Mouse (Mus musculus) A20 (cell line): Measurements from ENCODE around the gene Six6.

Source experiments
- DNase-seq: peaks from one replicate; pipeline ENCODE4 v3.0.0-alpha.2; 2011; ENCODE audit warnings: low read depth, low spot score

Gene Six6

GRCm38 (mm10) chr12:72939616-72940015, at the start of gene Six6:
Gene Six6, plus strand, starts transcription at chr12:72939892.
- no peak for DNase-seq

GRCm38 (mm10) chr12:72917159-72917993, 22.3 kb upstream of the Six6 start:
- no peak for DNase-seq

- DNase-seq: no peak
Measured at GRCm38 (mm10) chr12:72936751-72937150, 2.9 kb upstream of the Six6 start.

DNA sequence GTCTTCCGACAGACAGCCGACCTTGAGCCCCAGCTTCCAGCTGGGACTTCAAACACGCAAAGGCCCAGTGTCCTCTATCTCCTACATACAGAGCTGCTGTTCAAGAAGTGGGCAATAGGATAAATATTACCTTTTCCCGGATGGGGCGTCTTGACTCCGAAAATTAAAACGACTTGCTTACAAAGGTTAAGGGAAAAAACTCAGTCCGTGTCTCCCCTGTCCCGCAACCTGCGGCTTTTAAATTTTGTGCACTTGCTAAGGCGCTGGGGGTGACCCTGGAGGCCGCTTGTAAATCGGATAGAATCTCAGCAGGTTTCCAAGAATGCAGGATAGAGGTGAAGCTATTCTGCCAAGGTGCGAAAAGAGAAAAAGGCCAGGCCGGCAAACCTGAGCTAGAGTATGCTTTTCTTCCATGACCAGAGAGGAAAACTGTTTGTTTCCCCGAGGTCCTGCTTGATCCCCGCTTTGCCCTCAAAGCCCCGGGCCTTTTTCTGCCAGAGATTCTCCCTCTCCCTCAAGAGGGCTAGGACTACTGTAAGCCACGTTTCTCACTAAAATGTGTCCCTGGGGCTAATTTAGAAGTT, 2.1 kb upstream of the Six6 start:
- no peak for DNase-seq

GRCm38 (mm10) chr12:72938176-72938575, 1.5 kb upstream of the Six6 start:
- no peak for DNase-seq

GRCm38 (mm10) chr12:72938600-72939490, 847 bp upstream of the Six6 start:
- no peak for DNase-seq

- DNase-seq: no peak
Measured at GRCm38 (mm10) chr12:72940071-72940821, 554 bp downstream of the Six6 start, which contains the start of gene 4930447C04Rik. Gene 4930447C04Rik, minus strand, starts transcription at chr12:72940774.

GRCm38 (mm10) chr12:72940822-72941397, 1.2 kb downstream of the Six6 start:
- no peak for DNase-seq

DNA sequence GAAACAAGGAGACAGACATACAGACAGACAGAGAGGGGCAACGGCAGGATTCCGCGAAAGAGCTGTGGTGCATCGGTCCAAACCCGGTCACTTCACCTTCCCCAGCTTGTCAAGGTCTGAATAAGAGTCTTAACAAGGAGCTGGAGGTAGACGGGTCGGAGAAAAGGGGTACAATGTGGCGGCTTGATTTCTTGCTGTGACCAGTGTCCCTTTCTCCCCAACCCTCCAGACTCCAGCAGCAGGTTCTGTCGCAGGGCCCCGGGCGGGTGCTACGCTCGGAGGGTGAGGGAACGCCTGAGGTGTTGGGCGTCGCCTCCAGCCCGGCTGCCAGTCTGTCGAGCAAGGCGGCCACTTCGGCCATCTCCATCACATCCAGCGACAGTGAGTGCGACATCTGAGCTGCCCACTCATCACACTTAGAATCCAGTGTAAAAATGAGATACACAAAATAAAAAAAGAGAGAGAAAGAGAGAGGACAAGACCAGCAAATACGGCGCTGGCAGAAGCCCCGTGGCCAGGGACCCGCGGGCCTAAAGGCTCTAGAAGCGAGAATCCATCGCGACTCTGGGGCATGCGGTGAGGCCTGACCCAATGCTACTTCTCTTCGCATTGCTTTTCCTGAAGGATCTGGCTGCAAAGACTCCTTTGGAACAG, 1.8 kb downstream of the Six6 start:
- no peak for DNase-seq

DNA sequence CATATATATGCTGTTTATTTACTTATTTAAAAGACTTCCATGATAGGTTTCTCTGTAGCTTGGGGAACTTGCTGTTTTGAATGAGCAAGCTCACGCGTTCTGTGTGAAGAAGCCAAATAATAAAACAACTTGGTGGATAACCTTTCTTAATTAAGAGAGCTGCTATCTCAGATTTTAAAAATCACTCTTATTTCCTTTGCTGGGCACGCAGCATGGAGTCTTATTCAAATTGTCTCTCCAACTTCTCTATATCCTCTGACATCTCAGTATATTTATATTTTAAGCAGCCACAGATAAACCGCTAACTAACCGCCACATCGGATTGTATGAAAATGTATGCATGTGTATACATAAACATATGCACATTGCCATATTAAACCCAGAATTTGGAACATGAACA, 2.5 kb downstream of the Six6 start:
- DNase-seq: no peak

DNA sequence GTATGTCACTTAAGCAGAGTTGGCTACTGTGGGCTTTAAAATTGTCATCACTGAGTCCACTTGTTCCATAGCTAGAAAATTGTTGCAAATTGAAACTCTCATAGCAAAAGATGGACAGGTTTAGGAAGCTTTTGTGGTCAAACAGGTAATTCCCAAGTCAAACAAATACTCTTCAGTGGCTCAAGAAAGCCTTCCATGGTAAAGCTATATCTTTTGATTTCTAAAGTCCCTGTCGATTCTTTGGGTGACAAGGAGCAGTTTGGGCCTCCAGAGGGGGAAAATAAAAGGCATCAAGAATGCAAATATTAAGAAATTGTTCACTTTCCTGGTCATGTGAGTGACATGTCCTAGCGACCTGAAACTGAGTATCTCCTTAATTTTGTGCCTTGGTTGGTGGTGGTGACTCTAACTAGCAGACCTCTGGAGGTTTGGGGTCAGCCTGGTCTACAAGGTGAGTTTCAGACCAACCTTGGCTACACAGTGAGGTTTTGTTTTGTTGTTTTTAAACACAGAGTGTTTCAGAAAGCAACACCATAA, 4.0 kb downstream of the Six6 start:
- DNase-seq: no peak

DNA sequence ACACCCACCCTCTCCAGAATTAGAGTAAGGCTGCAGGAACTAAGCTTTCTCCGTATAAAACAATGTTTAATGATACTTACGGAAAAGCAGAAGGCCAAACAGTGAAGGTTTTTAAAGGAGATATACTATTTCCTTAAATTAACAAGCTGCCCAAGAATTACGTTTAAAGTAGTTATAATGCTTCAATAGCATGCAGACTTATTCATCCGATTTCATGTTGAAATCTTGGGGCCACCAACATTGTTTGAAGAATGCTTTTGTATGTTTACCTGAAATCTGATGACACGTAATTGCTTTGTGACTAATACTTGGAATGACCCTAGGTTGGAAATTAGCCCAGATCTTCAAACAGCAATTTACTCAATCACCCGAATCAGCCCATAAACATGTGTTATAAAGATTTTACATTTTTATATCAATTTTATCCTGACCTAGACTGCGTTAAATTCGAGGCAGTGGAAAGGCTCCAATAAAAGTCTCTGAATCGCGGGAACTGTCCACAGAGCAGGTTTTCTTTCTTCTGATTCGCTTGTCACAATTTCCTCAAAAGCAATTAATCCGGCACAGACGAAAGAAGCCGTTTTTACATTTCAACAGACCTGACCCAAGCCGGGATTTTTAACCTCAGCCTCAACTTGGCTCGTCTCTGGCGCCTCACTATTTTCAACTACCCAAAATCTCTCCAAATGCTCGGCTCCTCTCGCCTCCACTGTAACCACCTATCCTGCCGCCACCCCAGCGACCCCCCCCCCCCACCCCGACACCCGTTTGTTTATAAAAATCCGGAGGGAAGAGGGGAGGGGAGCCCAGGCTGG, 4.9 kb downstream of the Six6 start:
- DNase-seq: no peak

GRCm38 (mm10) chr12:72945301-72946063, 5.8 kb downstream of the Six6 start:
- no peak for DNase-seq

GRCm38 (mm10) chr12:72946064-72946395, 6.3 kb downstream of the Six6 start:
- no peak for DNase-seq

- DNase-seq: no peak
Measured at GRCm38 (mm10) chr12:72946805-72947204, 7.1 kb downstream of the Six6 start.

DNA sequence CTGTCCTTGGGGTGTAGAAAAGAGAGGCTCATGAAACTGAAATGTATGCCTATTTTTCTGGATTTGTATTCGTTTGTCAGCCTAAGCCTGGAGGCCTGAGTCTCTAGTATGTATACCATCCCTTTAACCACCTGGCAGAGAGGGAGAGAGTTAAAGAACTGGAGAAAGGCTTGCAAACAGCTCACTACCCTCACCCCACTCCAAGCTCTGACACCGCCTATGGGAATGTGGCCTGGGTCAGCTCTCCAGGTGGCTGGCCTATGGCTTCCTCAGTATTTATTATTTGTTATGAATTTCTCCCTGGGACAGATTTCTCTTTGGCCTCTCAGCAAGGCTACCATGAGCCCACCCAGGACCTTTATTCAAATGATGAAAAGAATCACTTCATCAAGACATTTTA, 7.6 kb downstream of the Six6 start:
- DNase-seq: no peak

DNA sequence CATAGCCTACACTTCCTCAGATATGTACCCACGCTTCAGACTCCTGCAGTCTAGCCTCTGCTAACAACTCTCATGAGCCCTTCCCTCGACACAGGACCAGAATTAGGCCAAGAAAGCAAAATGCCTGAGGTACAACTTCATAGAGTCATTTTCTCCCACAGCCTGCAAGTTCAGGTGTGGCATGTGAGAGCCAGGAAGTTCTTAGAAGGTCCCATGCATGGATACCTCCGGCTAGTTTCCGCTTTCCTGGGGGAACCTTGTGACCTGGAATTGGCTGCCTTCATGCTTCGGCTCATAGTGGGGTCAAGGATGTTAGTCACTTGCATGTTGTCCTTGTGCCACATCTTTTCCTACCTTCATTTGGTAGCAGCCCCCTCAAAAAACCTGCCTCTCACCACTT, 13.4 kb downstream of the Six6 start:
- no peak for DNase-seq

DNA sequence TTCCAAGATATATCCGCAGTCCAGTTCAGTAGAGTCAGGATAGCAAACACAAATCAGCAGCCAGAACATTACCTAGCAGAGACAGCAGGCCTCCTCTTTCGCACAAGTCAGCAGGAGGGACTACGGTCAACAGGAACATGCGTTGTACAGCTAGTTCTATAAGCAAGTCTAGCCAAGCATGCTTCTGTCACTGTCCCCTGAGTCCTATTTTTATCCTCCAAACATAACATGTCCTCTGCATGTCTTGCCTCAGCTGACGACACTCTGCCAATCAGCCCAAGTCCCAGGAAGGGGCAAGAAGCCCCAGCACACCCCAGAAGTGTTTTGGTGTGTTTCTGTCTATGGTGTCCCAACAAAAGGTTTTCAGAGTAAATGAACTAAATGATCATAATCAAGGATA, 14.2 kb downstream of the Six6 start:
- no peak for DNase-seq

DNA sequence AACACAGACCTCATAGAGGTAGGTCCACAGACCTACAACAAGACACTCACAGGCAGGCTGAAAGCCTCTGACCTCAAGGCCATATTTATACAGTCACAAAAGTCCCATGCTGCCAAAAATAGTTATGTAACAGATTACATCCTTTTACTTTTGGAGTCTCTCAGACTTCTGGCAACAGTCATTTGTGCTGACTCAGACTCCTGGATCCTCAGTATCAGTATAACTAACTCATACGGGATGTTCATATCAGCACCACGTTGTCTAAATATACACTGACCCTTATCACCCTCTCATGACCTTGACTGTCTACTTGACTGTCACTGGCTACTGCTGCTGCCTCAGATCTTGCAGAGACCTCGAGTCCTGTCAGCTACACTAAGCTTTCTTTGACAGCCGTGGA, 15.2 kb downstream of the Six6 start:
- no peak for DNase-seq
